ENCODE assay signal across 15 mouse cellular contexts in genomic region chr9:60744971-60745370, GRCm38 (mm10). TPM values are rescaled to one million over a fixed set of nuclear protein-coding genes. Genes with fewer than 3 reads are reported as not detected.
DNase-seq lines count a peak whose midpoint lies in the region; ATAC-seq and TF ChIP-seq lines count a peak whose summit lies in the region.
"Had no signal": no experiment of that assay in that cellular context is flagged by ENCODE, and none has a peak within 500 bp of the region (broad histone marks: within the 10 kb centered on the region; RNA-seq: fewer than 3 reads in every experiment).

No protein-coding gene starts in this region.

- no peak overlapping the region for H3K4me3 ChIP-seq in embryonic facial prominence, embryonic 14.5 days (ENCODE audit: low read depth, low read length)
- H3K4me3 ChIP-seq in embryonic facial prominence, embryonic 10.5 days, result no peak overlapping the region
- no peak overlapping the region for H3K4me3 ChIP-seq in layer of hippocampus, adult 2 months
- no peak overlapping the region for H3K4me3 ChIP-seq in myocyte
- no peak overlapping the region for H3K4me3 ChIP-seq in neural tube, embryonic 15.5 days (replicated peaks)
- no peak overlapping the region for H3K4me3 ChIP-seq in intestine, embryonic 15.5 days (replicated peaks)
- H3K4me3 ChIP-seq: embryonic facial prominence, embryonic 13.5 days; erythroblast, embryonic 14.5 days; forebrain, embryonic 10.5 days; forebrain, embryonic 15.5 days; heart, embryonic 15.5 days; hindbrain, embryonic 13.5 days had no signal

- H3K9me3 ChIP-seq in embryonic facial prominence, embryonic 14.5 days (ENCODE audit: control insufficient read depth, low read length), result no peaks in the 10 kb centered on the region
- 0 out of 2 replicates have a peak, but pooled peaks cover 2% of the 10 kb centered on the region for H3K9me3 ChIP-seq in embryonic facial prominence, embryonic 10.5 days
- H3K9me3 ChIP-seq in neural tube, embryonic 15.5 days (replicated peaks), result no peaks in the 10 kb centered on the region
- H3K9me3 ChIP-seq in intestine, embryonic 15.5 days, result no peaks in the 10 kb centered on the region
- H3K9me3 ChIP-seq: forebrain, embryonic 10.5 days; forebrain, embryonic 15.5 days; heart, embryonic 15.5 days; hindbrain, embryonic 13.5 days had no signal

- H3K9ac ChIP-seq in embryonic facial prominence, embryonic 14.5 days (ENCODE audit: low read depth, low read length), result no peak overlapping the region
- no peak overlapping the region for H3K9ac ChIP-seq in neural tube, embryonic 15.5 days (replicated peaks)
- no peak overlapping the region for H3K9ac ChIP-seq in intestine, embryonic 15.5 days
- H3K9ac ChIP-seq: embryonic facial prominence, embryonic 13.5 days; forebrain, embryonic 15.5 days; heart, embryonic 15.5 days; hindbrain, embryonic 13.5 days had no signal

- no peak overlapping the region for H3K27ac ChIP-seq in embryonic facial prominence, embryonic 14.5 days (replicated peaks; ENCODE audit: low read depth, low read length)
- no peak overlapping the region for H3K27ac ChIP-seq in embryonic facial prominence, embryonic 10.5 days (replicated peaks)
- 0 out of 2 replicates have a peak overlapping the region, but pooled peaks have one; percentile 82 for H3K27ac ChIP-seq in layer of hippocampus, adult 2 months
- no peak overlapping the region for H3K27ac ChIP-seq in neural tube, embryonic 15.5 days (replicated peaks)
- no peak overlapping the region for H3K27ac ChIP-seq in intestine, embryonic 15.5 days
- H3K27ac ChIP-seq: embryonic facial prominence, embryonic 13.5 days; forebrain, embryonic 10.5 days; forebrain, embryonic 15.5 days; heart, embryonic 15.5 days; hindbrain, embryonic 13.5 days; hindbrain, postnatal 0 days had no signal

- no peak for TF ChIP-seq CTCF in layer of hippocampus, adult 2 months (conservative IDR thresholded peaks at IDR 0.05)

- no peaks in the 10 kb centered on the region for H3K36me3 ChIP-seq in embryonic facial prominence, embryonic 14.5 days (ENCODE audit: control insufficient read depth, insufficient read depth, low read length)
- H3K36me3 ChIP-seq in embryonic facial prominence, embryonic 10.5 days (replicated peaks), result no peaks in the 10 kb centered on the region
- no peaks in the 10 kb centered on the region for H3K36me3 ChIP-seq in myocyte (ENCODE audit: control insufficient read depth, insufficient read depth)
- no peaks in the 10 kb centered on the region for H3K36me3 ChIP-seq in neural tube, embryonic 15.5 days
- H3K36me3 ChIP-seq in intestine, embryonic 15.5 days, result no peaks in the 10 kb centered on the region
- H3K36me3 ChIP-seq: embryonic facial prominence, embryonic 13.5 days; forebrain, embryonic 10.5 days; forebrain, embryonic 15.5 days; heart, embryonic 15.5 days; hindbrain, embryonic 13.5 days had no signal

- H3K79me2 ChIP-seq in myocyte (ENCODE audit: control insufficient read depth, insufficient read depth), result no peaks in the 10 kb centered on the region

- H3K4me2 ChIP-seq in embryonic facial prominence, embryonic 14.5 days (ENCODE audit: low read depth, low read length), result no peak overlapping the region
- H3K4me2 ChIP-seq in myocyte (ENCODE audit: low read depth), result peak overlapping the region; percentile 44
- no peak overlapping the region for H3K4me2 ChIP-seq in neural tube, embryonic 15.5 days
- H3K4me2 ChIP-seq in intestine, embryonic 15.5 days (replicated peaks), result no peak overlapping the region
- H3K4me2 ChIP-seq: embryonic facial prominence, embryonic 13.5 days; forebrain, embryonic 15.5 days; heart, embryonic 15.5 days; hindbrain, embryonic 13.5 days had no signal

- DNase-seq in embryonic facial prominence, embryonic 14.5 days (ENCODE audit: low spot score), result peak; percentile 16
- no peak for DNase-seq in embryonic facial prominence, embryonic 10.5 days (ENCODE audit: low spot score)
- DNase-seq in layer of hippocampus, adult 2 months (ENCODE audit: low spot score in 2 of 2), result no peak
- DNase-seq in layer of hippocampus, adult 18-20 months (ENCODE audit: low spot score in 2 of 2), result no peak

- no peaks in the 10 kb centered on the region for H3K27me3 ChIP-seq in embryonic facial prominence, embryonic 14.5 days (replicated peaks; ENCODE audit: control insufficient read depth, insufficient read depth, low read length)
- H3K27me3 ChIP-seq in embryonic facial prominence, embryonic 10.5 days (replicated peaks; ENCODE audit: low read depth, poor library complexity, severe bottlenecking), result 0 out of 2 replicates have a peak, but pooled peaks cover 11% of the 10 kb centered on the region
- H3K27me3 ChIP-seq in myocyte (ENCODE audit: control insufficient read depth, insufficient read depth, insufficient read length), result no peaks in the 10 kb centered on the region
- no peaks in the 10 kb centered on the region for H3K27me3 ChIP-seq in neural tube, embryonic 15.5 days (replicated peaks)
- H3K27me3 ChIP-seq in intestine, embryonic 15.5 days (replicated peaks), result no peaks in the 10 kb centered on the region
- H3K27me3 ChIP-seq: forebrain, embryonic 15.5 days; heart, embryonic 15.5 days; hindbrain, embryonic 13.5 days had no signal

- 54% methylated on average over 4 of the region's 4 CpGs for whole genome bisulfite sequencing in embryonic facial prominence, embryonic 14.5 days
- WGBS in embryonic facial prominence, embryonic 10.5 days, result 56% methylated on average over 4 of the region's 4 CpGs
- WGBS in neural tube, embryonic 15.5 days, result 70% methylated on average over 4 of the region's 4 CpGs
- WGBS in intestine, embryonic 15.5 days, result 66% methylated on average over 4 of the region's 4 CpGs

- H3ac ChIP-seq in myocyte (ENCODE audit: control insufficient read depth, insufficient read length), result no peak overlapping the region

- H3K4me1 ChIP-seq in embryonic facial prominence, embryonic 14.5 days (ENCODE audit: control insufficient read depth, insufficient read depth, low read length), result peaks cover 17% of the 10 kb centered on the region
- peaks cover 25% of the 10 kb centered on the region for H3K4me1 ChIP-seq in embryonic facial prominence, embryonic 10.5 days
- peaks cover 15% of the 10 kb centered on the region for H3K4me1 ChIP-seq in neural tube, embryonic 15.5 days
- H3K4me1 ChIP-seq in intestine, embryonic 15.5 days (replicated peaks), result peaks cover 17% of the 10 kb centered on the region; the same call in 1 of the 2 replicates

- no peak for TF ChIP-seq POLR2A in myocyte (IDR thresholded peaks at IDR 0.05; ENCODE audit: insufficient read length, low read depth)

- ATAC-seq in embryonic facial prominence, embryonic 14.5 days (ENCODE audit: low read depth), result 0 out of 2 replicates have a peak, but pooled peaks have one; percentile 48
- ATAC-seq in neural tube, embryonic 15.5 days (ENCODE audit: low FRiP score), result no peak
- no peak for ATAC-seq in intestine, embryonic 15.5 days
- ATAC-seq: forebrain, embryonic 15.5 days had no signal

TF ChIP-seq in myocyte, 11 proteins besides CTCF, POLR2A, EP300 and RAD21:
- TF ChIP-seq MYOD1 (IDR thresholded peaks at IDR 0.05; ENCODE audit: control insufficient read depth in 1 of 3, insufficient read length in 2 of 3, low read depth in 2 of 3) (peak in 1 of 3 experiments; percentile 24), MYOG (IDR thresholded peaks at IDR 0.05; ENCODE audit: control insufficient read depth in 1 of 3, insufficient read depth in 1 of 3, insufficient read length in 2 of 3, low read depth in 2 of 3) (no peak)

RNA-seq across cellular contexts. Expression of gene Larp6, which starts 32.2 kb away (rescaled TPM):
- 3.3 and 4.7 TPM in 2 replicates for polyA plus RNA-seq in embryonic facial prominence, embryonic 14.5 days (2014; fragmentation: Nextera tagmentation; extraction: Ambion mirVana)
- polyA plus RNA-seq in embryonic facial prominence, embryonic 10.5 days (2016; fragmentation: Nextera tagmentation; extraction: Ambion mirVana), result 0.72 TPM in 2 replicates
- total RNA-seq in layer of hippocampus, adult 2 months (2021), result 10 to 100 TPM; 37.9 to 39.2 TPM
- 10 to 100 TPM; 37.3 to 43.1 TPM for total RNA-seq in layer of hippocampus, adult 18-20 months (2021)
- 0.83 TPM for polyA plus RNA-seq in myocyte (2012; fragmentation: generic; extraction: Trizol)
- polyA plus RNA-seq in neural tube, embryonic 15.5 days (2015; fragmentation: Nextera tagmentation; extraction: Ambion mirVana), result 21.5 and 24.1 TPM in 2 replicates
- polyA plus RNA-seq in intestine, embryonic 15.5 days (2015; fragmentation: Nextera tagmentation; extraction: Ambion mirVana), result 1.6 and 1.8 TPM in 2 replicates
- total RNA-seq: MEL had no signal
- polyA plus RNA-seq: erythroblast, embryonic 14.5 days had no signal

RNA-seq across cellular contexts. Expression of gene Uaca, which starts 49.4 kb away (rescaled TPM):
- polyA plus RNA-seq in embryonic facial prominence, embryonic 14.5 days (2014; fragmentation: Nextera tagmentation; extraction: Ambion mirVana), result 31.5 and 31.8 TPM in 2 replicates
- 30.0 and 31.0 TPM in 2 replicates for polyA plus RNA-seq in embryonic facial prominence, embryonic 10.5 days (2016; fragmentation: Nextera tagmentation; extraction: Ambion mirVana)
- 1 to 10 TPM; 6.8 to 6.9 TPM for total RNA-seq in layer of hippocampus, adult 2 months (2021)
- total RNA-seq in layer of hippocampus, adult 18-20 months (2021), result 1 to 10 TPM; 5.5 to 6.3 TPM
- 7.4 TPM for polyA plus RNA-seq in myocyte (2012; fragmentation: generic; extraction: Trizol)
- 16.9 and 24.6 TPM in 2 replicates for polyA plus RNA-seq in neural tube, embryonic 15.5 days (2015; fragmentation: Nextera tagmentation; extraction: Ambion mirVana)
- 56.3 and 58.8 TPM in 2 replicates for polyA plus RNA-seq in intestine, embryonic 15.5 days (2015; fragmentation: Nextera tagmentation; extraction: Ambion mirVana)
- polyA plus RNA-seq: erythroblast, embryonic 14.5 days had no signal

RNA-seq across cellular contexts. Expression of gene Lrrc49, which starts 57.0 kb away (rescaled TPM):
- 20.4 and 22.9 TPM in 2 replicates for polyA plus RNA-seq in embryonic facial prominence, embryonic 14.5 days (2014; fragmentation: Nextera tagmentation; extraction: Ambion mirVana)
- polyA plus RNA-seq in embryonic facial prominence, embryonic 10.5 days (2016; fragmentation: Nextera tagmentation; extraction: Ambion mirVana), result 25.9 and 27.1 TPM in 2 replicates
- 10 to 100 TPM; 54.7 to 59.3 TPM for total RNA-seq in layer of hippocampus, adult 2 months (2021)
- 10 to 100 TPM; 59.4 to 61.0 TPM for total RNA-seq in layer of hippocampus, adult 18-20 months (2021)
- 5.8 TPM for polyA plus RNA-seq in myocyte (2012; fragmentation: generic; extraction: Trizol)
- polyA plus RNA-seq in neural tube, embryonic 15.5 days (2015; fragmentation: Nextera tagmentation; extraction: Ambion mirVana), result 65.7 and 77.7 TPM in 2 replicates
- 11.6 and 14.7 TPM in 2 replicates for polyA plus RNA-seq in intestine, embryonic 15.5 days (2015; fragmentation: Nextera tagmentation; extraction: Ambion mirVana)
